In genomic region chr14:14002771-14003170, GRCm38 (mm10) we compare ENCODE assay signal across 25 mouse cellular contexts. TPM values are rescaled to one million over a fixed set of nuclear protein-coding genes. Genes with fewer than 3 reads are reported as not detected.
DNase-seq lines count a peak whose midpoint lies in the region; ATAC-seq and TF ChIP-seq lines count a peak whose summit lies in the region.
"Had no signal": no experiment of that assay in that cellular context is flagged by ENCODE, and none has a peak within 500 bp of the region (broad histone marks: within the 10 kb centered on the region; RNA-seq: fewer than 3 reads in every experiment).

No protein-coding gene starts in this region.

- WGBS in heart, embryonic 10.5 days: 92% methylated on average over 7 of the region's 7 CpGs

- no peak for TF ChIP-seq RAD21 in CH12.LX (IDR thresholded peaks at IDR 0.05; ENCODE audit: low read depth, low read length)

- H3K79me2 ChIP-seq in CH12.LX (replicated peaks; ENCODE audit: control insufficient read depth, extremely low read depth, insufficient read depth, poor library complexity, severe bottlenecking): no peaks in the 10 kb centered on the region

- no peak overlapping the region for H3K27ac ChIP-seq in CH12.LX (ENCODE audit: insufficient read depth, low read depth)
- no peak overlapping the region for H3K27ac ChIP-seq in heart, embryonic 10.5 days
- H3K27ac ChIP-seq: embryonic facial prominence, embryonic 13.5 days; embryonic facial prominence, embryonic 15.5 days; forebrain, embryonic 13.5 days; forebrain, embryonic 15.5 days had no signal

- in situ Hi-C loops in CH12.LX (cut with MboI; ENCODE audit: low pct_ligation_motif_present, low pct_unique_long_range_greater_than_20kb, low sequenced_read_pairs): no loop called here

- no peak for TF ChIP-seq CTCF in CH12.LX (conservative IDR thresholded peaks at IDR 0.05 in 1 of 2, IDR thresholded peaks at IDR 0.05 in 1 of 2; ENCODE audit: low read depth in 2 of 2, low read length in 2 of 2)

- H3K9me3 ChIP-seq in CH12.LX (replicated peaks; ENCODE audit: low read length): no peaks in the 10 kb centered on the region
- no peaks in the 10 kb centered on the region for H3K9me3 ChIP-seq in heart, embryonic 10.5 days
- H3K9me3 ChIP-seq: embryonic facial prominence, embryonic 13.5 days; embryonic facial prominence, embryonic 15.5 days; forebrain, embryonic 13.5 days; forebrain, embryonic 15.5 days had no signal

- 0 out of 2 replicates have a peak, but pooled peaks have one; percentile 14 for TF ChIP-seq EP300 in CH12.LX (IDR thresholded peaks at IDR 0.05; ENCODE audit: low read length)

- no peaks in the 10 kb centered on the region for H3K27me3 ChIP-seq in CH12.LX (replicated peaks)
- no peaks in the 10 kb centered on the region for H3K27me3 ChIP-seq in heart, embryonic 10.5 days (ENCODE audit: insufficient read depth, poor library complexity, severe bottlenecking)
- H3K27me3 ChIP-seq: embryonic facial prominence, embryonic 13.5 days; embryonic facial prominence, embryonic 15.5 days; forebrain, embryonic 13.5 days; forebrain, embryonic 15.5 days; Patski had no signal

- peaks cover 0 to 4% of the 10 kb centered on the region in 2 experiments; a peak in 1 of 4 replicates for H3K4me1 ChIP-seq in CH12.LX (ENCODE audit: control insufficient read depth in 1 of 2, insufficient read depth in 2 of 2)
- H3K4me1 ChIP-seq in heart, embryonic 10.5 days: no peaks in the 10 kb centered on the region
- H3K4me1 ChIP-seq: embryonic facial prominence, embryonic 13.5 days; embryonic facial prominence, embryonic 15.5 days; forebrain, embryonic 13.5 days; forebrain, embryonic 15.5 days had no signal

- H3K4me2 ChIP-seq in CH12.LX (ENCODE audit: insufficient read depth, low read depth, poor library complexity, severe bottlenecking): no peak overlapping the region
- H3K4me2 ChIP-seq: embryonic facial prominence, embryonic 13.5 days; embryonic facial prominence, embryonic 15.5 days; forebrain, embryonic 13.5 days; forebrain, embryonic 15.5 days had no signal

- ATAC-seq in common myeloid progenitor, adult 5-6 weeks (replicated peaks; ENCODE audit: low read depth, poor library complexity, severe bottlenecking): 0 out of 2 replicates have a peak, but pooled peaks have one; percentile 54
- ATAC-seq in megakaryocyte, adult 5-6 weeks (ENCODE audit: poor library complexity, severe bottlenecking): peak; percentile 90
- ATAC-seq in activated CD4-positive, CD25-positive, alpha-beta regulatory T cell, adult 4 months: no peak
- ATAC-seq: CD4-positive, CD25-positive, alpha-beta regulatory T cell, adult 4 months; forebrain, embryonic 13.5 days; forebrain, embryonic 15.5 days; forebrain, postnatal 0 days; Patski had no signal

- dilution Hi-C loops in CH12.LX (cut with MboI; ENCODE audit: extremely low pct_ligation_motif_present, extremely low pct_unique_long_range_greater_than_20kb, low sequenced_read_pairs): no loop called here

- no peak for TF ChIP-seq POLR2A in CH12.LX (IDR thresholded peaks at IDR 0.05; ENCODE audit: low read depth, low read length)

- DNase-seq in CH12.LX (ENCODE audit: extremely low read depth): peak; percentile 18
- no peak for DNase-seq in frontal cortex, postnatal 14 days (ENCODE audit: low spot score in 2 of 2)
- DNase-seq in layer of hippocampus, adult 11-12 months (ENCODE audit: low spot score): no peak
- no peak for DNase-seq in heart, embryonic 10.5 days (ENCODE audit: low spot score)
- DNase-seq: adrenal gland, adult 8-10 months; adrenal gland, postnatal 14 days; adrenal gland, postnatal 36 days; B cell, adult 2 months; cerebellum, adult 11-12 months; cerebellum, adult 2 months; cerebellum, adult 9-10 months; cerebellum, postnatal 10 days; cerebellum, postnatal 25 days; embryo, embryonic 11 days; forebrain, postnatal 0 days had no signal

- no peak overlapping the region for H3K9ac ChIP-seq in CH12.LX (ENCODE audit: insufficient read depth, low read depth)
- H3K9ac ChIP-seq: embryonic facial prominence, embryonic 13.5 days; embryonic facial prominence, embryonic 15.5 days; forebrain, embryonic 13.5 days; forebrain, embryonic 15.5 days; forebrain, postnatal 0 days had no signal

- no peak overlapping the region for H3K4me3 ChIP-seq in CH12.LX (replicated peaks in 1 of 3; ENCODE audit: low read depth in 2 of 3, low read length in 2 of 3, poor library complexity in 1 of 3)
- H3K4me3 ChIP-seq in heart, embryonic 10.5 days: no peak overlapping the region
- H3K4me3 ChIP-seq: embryonic facial prominence, embryonic 13.5 days; embryonic facial prominence, embryonic 15.5 days; erythroblast, embryonic 14.5 days; forebrain, embryonic 13.5 days; forebrain, embryonic 15.5 days had no signal

- H3K36me3 ChIP-seq in CH12.LX (replicated peaks in 1 of 2; ENCODE audit: control insufficient read depth in 1 of 2, insufficient read depth in 1 of 2, low read length in 1 of 2): no peaks in the 10 kb centered on the region
- H3K36me3 ChIP-seq in heart, embryonic 10.5 days: no peaks in the 10 kb centered on the region
- H3K36me3 ChIP-seq: embryonic facial prominence, embryonic 13.5 days; embryonic facial prominence, embryonic 15.5 days; forebrain, embryonic 15.5 days had no signal

TF ChIP-seq in CH12.LX, 34 proteins besides CTCF, POLR2A, EP300 and RAD21:
- no peak for TF ChIP-seq ZNF384 (IDR thresholded peaks at IDR 0.05; ENCODE audit: low read depth, low read length)
- TF ChIP-seq IRF4 (IDR thresholded peaks at IDR 0.05; ENCODE audit: low read depth, low read length): no peak
- TF ChIP-seq BHLHE40 (IDR thresholded peaks at IDR 0.05; ENCODE audit: low read depth, low read length): no peak
- no peak for TF ChIP-seq RCOR1 (conservative IDR thresholded peaks at IDR 0.05; ENCODE audit: low read depth, low read length)
- no peak for TF ChIP-seq ELF1 (IDR thresholded peaks at IDR 0.05; ENCODE audit: low read depth, low read length)
- no peak for TF ChIP-seq SIN3A (IDR thresholded peaks at IDR 0.05; ENCODE audit: low read length)
- no peak for TF ChIP-seq CHD1 (IDR thresholded peaks at IDR 0.05; ENCODE audit: low read depth, low read length)
- TF ChIP-seq ETS1 (conservative IDR thresholded peaks at IDR 0.05; ENCODE audit: low read depth, low read length): no peak
- TF ChIP-seq MEF2A (IDR thresholded peaks at IDR 0.05; ENCODE audit: borderline replicate concordance, low read depth, low read length): no peak
- TF ChIP-seq CHD2 (IDR thresholded peaks at IDR 0.05; ENCODE audit: low read length): no peak
- TF ChIP-seq GABPA (IDR thresholded peaks at IDR 0.05; ENCODE audit: insufficient replicate concordance, low read depth, low read length): no peak
- TF ChIP-seq POLR2AphosphoS2 (IDR thresholded peaks at IDR 0.05; ENCODE audit: low read depth, low read length): no peak
- TF ChIP-seq JUND (conservative IDR thresholded peaks at IDR 0.05; ENCODE audit: low read depth, low read length): no peak
- no peak for TF ChIP-seq HCFC1 (IDR thresholded peaks at IDR 0.05; ENCODE audit: low read depth, low read length)
- no peak for TF ChIP-seq USF2 (conservative IDR thresholded peaks at IDR 0.05; ENCODE audit: low read depth, low read length)
- TF ChIP-seq MYC (IDR thresholded peaks at IDR 0.05; ENCODE audit: low read depth, low read length): no peak

RNA-seq across cellular contexts. Expression of gene Thoc7, which starts 41.1 kb away (rescaled TPM):
- 98.6 and 104 TPM in 2 replicates for total RNA-seq in CH12.LX (2012; rRNA removed)
- total RNA-seq in CH12.LX (2014; rRNA removed): 209 and 218 TPM in 2 replicates
- 162 and 209 TPM in 2 replicates for polyA plus RNA-seq in CH12.LX (2012; ENCODE audit: insufficient read length, low read depth)
- 254 and 263 TPM in 2 replicates for total RNA-seq in common myeloid progenitor, adult 5-6 weeks (2017)
- total RNA-seq in megakaryocyte, adult 5-6 weeks (2015): 200 and 258 TPM in 2 replicates
- 223 and 268 TPM in 2 replicates for total RNA-seq in megakaryocyte, adult 5-6 weeks (2017)
- polyA plus RNA-seq in heart, embryonic 10.5 days (2016; fragmentation: Nextera tagmentation; extraction: Ambion mirVana): 131 and 135 TPM in 2 replicates
- 100 to 1,000 TPM; 129 to 167 TPM for polyA plus RNA-seq in activated CD4-positive, CD25-positive, alpha-beta regulatory T cell, adult 4 months (2017; shearing (Covaris generic))

RNA-seq across cellular contexts. Expression of gene Atxn7, which starts 41.5 kb away (rescaled TPM):
- total RNA-seq in CH12.LX (2012; rRNA removed): 2.0 and 2.3 TPM in 2 replicates
- 2.1 and 2.7 TPM in 2 replicates for total RNA-seq in CH12.LX (2014; rRNA removed)
- 5.6 and 6.6 TPM in 2 replicates for polyA plus RNA-seq in CH12.LX (2012; ENCODE audit: insufficient read length, low read depth)
- 19.3 and 30.0 TPM in 2 replicates for total RNA-seq in common myeloid progenitor, adult 5-6 weeks (2017)
- 20.1 and 23.6 TPM in 2 replicates for total RNA-seq in megakaryocyte, adult 5-6 weeks (2015)
- 21.3 and 21.5 TPM in 2 replicates for total RNA-seq in megakaryocyte, adult 5-6 weeks (2017)
- 2.6 and 3.0 TPM in 2 replicates for polyA plus RNA-seq in heart, embryonic 10.5 days (2016; fragmentation: Nextera tagmentation; extraction: Ambion mirVana)
- polyA plus RNA-seq in activated CD4-positive, CD25-positive, alpha-beta regulatory T cell, adult 4 months (2017; shearing (Covaris generic)): 10 to 100 TPM; 10.9 to 13.3 TPM
